Mouse (Mus musculus) ovary, postnatal 14 days (tissue): ENCODE measurements around the gene Nacc2.

Experiments used
- DNase-seq: peaks from one replicate; pipeline ENCODE4 v3.0.0; 2022; ENCODE audit warnings: low spot score

Gene Nacc2

DNA sequence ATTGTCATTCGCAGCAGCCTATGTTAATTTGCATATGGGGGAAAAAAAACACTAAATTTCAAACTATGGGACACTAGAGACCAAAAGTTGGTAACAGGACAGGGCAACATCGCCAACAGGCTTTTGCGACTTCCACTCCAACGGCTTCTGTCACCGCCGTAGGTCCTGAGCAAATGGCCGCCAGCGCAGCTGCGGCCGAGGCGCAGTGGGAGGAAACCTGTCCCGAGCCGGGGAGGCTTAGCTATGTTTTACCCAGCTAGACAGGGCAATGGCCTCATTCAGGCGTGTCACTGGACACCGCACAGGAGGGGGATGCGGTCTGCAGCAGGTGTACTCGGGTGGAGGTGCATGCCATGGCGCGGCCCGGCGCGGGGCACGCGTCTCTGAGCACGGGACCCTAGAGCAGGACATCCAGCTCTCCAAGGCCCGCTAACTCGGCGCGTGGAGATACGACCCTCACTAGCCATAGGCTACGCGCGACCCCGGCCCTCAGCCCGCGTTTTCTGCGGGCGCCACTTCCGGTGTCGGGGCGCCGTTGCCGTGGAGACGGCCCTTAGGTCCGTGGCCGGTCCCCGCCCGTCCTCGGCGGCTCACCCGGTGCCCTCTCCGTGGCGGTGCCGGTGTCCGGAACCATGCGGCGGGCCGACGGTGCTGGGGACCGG lies 16.7 kb upstream of the Nacc2 start:
- DNase-seq = no peak

DNA sequence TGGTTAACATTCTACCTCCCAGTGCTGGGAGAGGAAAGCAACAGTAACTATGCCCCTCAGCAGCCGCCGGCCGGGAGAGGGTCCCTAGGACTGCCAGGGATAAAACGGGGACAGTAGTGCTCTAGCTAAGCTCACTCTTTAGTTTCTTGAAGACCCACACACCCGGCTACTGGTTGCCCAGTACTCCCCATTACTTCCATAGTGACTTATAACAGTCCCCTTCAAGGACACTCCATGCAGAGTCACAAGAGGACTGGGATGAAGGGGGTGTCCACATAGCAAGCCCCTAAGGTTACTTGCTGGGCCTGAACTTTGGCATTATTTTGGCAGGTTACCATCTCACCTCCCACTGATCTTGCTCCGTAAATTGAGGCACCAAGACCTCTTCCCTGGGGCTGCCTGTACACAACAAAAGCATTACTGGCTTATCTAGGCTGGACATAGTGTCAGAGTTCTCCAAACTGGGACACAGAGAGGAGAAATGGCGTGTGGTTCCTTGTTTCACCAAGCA lies 16.1 kb upstream of the Nacc2 start:
- no peak for DNase-seq

DNA sequence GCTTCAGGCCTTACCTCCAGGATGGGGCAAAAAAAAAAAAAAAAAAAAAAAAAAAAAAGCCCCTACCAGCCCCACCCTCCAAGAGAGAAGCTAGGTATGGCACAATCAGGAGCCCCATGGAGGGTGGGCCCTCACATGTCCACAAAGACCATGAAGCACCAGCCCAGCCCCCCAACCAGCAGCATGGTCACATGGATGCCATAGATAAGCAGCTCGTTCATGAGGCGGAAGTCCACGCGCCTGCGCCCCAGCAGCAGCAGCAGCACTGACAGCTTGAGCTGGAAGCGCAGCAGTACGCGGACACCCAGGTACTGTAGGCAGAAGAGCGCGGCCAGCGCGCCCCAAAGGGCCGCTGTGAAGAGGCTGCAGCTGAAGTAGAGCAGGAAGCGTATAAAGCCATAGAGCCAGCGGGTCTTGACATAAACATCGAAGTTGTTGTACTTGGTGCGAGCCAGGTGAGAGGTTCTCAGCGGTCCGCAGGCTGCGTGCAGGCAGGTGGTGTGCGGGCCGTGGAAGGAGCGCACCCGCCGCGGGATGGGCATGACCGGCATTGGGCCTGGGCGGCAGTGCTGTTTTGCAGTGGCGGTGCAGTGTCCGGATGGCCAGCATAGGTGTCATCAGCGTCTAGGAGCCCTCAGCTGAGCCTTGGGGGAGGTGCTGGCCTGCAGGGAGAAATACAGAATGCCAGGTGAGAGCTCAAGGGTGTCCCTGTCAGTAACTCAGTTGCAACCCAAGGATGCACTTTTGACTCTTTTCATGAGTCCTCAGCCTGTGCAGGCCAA lies 15.4 kb upstream of the Nacc2 start:
- DNase-seq = no peak

DNA sequence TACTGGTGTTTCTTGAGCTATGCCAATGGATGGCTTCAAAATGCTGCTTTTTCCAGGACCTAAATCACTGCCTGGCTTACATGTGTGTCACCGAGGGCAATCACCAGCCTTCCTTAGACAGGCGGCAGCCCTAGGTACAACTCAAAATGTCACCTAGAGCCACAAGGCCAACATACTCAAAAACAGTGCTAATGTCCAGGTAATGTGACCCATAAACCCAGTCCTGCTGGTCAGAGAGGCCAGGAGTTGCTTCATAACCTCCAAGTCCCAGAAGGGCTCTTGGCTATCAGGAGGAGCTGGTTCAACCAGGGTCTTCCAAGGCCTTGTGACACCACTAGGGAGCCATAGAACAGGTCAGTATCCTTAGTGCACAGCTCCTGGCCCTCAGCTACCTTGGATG lies 11.6 kb upstream of the Nacc2 start:
- DNase-seq = no peak

DNA sequence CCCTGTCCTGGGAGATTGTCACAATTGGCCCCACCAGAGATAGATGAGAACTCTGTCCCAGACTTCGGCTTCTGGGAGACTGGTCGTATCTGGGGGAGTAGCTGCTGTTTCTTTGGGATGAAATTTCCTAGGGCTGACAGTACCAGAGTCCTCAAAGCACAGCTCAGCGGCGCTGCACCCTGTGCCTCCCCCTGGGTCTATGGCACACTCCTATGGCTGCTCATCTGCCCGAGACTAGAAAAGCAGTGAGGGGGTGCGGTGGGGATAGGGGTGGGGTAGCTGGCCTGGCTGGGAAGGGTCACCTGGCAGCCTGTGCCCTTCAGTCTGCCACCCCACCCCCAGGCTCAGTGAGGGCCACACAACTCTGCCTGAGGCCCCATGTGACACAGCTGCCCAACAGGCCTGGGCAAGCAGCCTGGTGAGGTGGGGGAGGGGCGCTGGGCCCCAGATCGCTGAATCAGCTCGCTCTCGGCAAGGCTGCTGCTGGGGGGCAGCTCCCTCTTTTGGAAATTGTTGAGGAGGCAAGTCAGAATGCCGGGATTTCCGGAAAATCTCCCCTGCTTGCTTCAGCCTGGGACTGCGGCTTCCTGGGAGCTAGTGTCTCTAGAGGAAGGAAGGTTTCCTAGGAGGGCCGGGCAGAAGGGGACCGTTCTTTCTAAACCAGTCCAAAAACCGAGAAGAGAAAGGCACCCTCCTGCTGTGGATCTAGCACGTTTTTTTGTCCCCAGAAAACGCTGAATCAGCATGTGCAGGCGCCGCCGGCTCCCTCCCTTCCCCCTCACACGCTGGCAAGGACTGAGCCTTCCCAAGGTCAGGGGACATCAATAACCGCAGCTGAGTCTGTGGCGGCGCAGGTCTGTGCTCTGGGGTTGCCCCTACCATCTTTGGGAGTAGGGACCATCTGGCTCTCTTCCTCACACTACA lies 9.9 kb upstream of the Nacc2 start:
- DNase-seq = peak; percentile 77

DNA sequence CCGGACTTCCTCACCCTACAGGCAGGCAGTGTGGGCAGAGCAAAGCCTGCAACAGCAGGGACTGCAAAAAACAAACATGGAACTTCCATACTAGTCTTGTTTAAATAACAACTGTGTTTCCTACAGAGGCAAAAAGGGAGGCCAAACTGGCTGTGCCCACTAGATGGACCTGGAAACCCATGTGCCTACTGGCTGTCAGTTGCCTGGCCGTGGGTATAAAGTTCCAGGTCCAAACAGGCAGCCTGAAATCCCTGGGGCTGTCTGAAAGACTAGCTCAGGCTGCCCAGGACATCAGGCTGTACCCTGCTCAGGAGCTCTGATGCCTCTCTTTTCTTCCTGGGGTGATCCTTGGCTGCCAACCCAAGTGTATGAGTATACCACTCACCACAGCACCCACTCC lies 8.3 kb upstream of the Nacc2 start:
- DNase-seq = no peak

DNA sequence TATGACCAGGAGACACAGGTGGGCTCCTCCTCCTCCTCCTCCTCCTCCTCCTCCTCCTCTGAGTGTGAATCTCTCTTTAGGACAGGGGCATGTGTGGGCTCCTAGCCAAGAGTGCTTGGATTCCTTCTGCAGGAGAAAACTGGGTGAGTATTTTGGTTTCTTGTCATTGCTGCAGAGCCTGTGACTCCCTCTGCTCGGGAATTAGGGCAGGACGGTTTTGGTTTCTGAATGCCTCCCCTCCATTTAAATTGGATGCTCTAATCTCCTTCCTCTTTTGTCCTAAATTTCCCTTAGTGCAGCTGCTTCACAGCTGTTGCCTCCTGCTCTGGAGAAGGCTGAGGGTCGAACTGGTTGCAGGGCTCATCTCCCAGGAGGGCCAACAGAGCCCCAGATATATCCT lies 6.9 kb upstream of the Nacc2 start:
- no peak for DNase-seq

DNA sequence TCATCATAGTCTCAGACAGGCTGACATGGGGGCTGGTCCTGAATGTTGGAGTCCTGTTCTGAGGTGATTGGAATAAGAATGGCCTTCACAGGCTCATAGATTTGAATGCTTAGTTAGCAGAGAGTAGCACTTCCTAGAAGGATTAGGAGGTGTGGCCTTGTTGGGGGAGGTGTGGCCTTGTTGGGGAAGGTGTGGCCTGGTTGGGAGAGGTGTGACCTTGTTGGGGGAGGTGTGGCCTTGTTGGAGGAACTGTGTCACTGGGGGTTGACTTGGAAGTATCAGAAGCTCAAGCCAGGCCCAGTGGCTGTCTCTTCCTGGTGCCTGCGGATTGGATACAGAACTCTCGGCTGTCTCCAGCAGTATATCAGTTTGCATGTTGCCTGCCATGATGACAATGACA lies 6.3 kb upstream of the Nacc2 start:
- no peak for DNase-seq

DNA sequence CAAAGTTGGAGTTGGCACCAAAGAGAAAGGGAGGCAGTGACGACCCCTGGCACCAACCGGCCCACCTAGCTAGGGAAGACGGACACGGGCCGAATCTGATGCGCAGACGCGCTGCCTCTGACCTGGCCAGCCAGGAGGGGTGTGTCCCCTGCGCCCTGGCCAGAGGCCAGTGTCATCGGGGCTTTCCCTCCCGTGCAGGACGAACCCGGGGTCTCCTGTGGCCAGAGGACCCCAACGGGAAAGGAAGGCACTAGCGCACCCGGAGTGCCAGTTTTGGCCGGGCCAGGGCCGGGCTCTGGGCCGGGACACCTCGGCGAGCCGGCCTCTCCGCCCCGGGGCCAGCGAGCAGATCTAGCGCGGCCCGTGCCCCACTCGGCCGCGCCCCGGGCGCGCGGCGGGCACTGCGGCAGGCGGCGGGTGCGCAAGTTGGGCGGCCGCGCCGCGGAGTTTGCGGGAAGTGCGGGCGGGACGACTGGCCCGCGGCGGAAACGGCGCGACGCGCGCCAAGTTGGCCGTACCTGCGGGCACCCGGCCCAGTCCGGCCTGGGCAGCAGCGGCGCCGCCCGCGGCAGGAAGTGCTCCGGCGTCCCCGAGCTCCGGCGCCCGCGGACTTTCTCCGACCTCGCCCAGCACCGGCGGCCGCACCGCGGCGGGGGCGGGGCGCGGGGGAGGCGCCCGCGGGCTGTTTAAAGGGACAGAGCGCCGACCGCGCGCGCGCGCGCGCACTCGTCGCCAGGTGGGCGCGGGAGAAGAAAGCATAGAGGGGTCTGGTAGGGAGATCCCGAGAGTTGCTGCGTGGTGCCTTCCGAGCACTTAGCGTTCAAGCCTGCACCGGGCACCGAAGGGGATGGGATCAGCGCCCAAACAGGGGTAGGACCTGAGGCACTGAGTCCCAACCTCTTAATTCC lies 595 bp downstream of the Nacc2 start:
- DNase-seq = peak; percentile 63

DNA sequence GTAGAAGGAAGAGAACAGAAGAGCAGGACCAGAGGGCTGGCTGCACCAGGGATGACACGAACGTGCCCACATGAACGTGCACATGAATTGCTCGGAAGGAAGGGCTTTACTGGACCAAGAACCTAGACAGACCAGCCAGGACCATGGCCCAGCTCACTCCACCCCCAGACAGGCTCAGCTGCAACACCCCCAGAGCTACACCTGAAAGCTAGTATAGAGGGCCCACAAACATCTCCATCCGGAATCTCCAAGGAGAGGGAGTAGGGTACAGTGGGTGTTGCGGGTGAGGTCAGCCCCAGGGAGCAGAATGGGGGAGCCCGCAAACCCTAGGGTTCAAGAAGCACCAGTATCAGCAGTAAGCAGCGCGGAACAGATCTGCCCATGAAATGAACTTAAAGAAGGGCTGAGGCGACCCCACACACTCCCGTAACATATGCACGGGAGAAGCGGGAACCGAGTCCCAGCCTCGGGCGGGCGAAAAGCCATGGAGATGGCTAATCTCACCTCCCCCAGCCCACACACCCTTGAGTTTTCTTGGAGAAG lies 1.4 kb downstream of the Nacc2 start:
- no peak for DNase-seq

DNA sequence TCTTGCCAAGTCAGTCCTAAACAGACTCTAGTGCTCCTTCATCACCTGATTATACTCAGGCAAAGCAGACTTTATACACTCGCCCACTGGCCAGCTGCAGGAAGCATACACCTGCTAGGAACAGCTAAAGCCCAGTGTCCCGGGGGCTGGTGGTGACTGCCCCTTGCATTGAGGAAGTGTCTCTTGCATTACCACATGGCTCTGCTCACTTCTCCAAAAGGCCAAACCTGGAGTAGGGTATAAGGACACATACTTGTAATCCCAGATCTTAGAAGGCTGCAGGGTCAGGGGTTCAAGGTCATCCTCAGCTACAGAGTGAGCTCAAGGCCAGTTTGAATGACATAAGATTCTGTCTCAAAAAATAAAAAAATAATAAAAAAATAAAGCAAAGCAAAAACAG lies 3.4 kb downstream of the Nacc2 start:
- DNase-seq = no peak

DNA sequence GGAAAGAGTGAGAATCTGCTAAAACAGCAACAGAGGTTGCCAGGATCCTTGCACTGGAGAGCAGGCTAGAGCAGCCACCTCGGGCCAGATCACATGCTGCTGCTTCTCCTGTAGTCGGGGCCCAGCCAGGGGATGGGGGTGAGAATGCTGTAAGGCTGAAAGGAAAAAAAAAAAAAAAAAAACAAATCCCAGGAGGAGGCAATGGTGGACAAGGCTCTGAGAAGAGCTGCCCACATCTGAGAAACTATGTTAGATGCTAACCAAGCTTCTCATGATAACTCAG lies 3.8 kb downstream of the Nacc2 start:
- no peak for DNase-seq

DNA sequence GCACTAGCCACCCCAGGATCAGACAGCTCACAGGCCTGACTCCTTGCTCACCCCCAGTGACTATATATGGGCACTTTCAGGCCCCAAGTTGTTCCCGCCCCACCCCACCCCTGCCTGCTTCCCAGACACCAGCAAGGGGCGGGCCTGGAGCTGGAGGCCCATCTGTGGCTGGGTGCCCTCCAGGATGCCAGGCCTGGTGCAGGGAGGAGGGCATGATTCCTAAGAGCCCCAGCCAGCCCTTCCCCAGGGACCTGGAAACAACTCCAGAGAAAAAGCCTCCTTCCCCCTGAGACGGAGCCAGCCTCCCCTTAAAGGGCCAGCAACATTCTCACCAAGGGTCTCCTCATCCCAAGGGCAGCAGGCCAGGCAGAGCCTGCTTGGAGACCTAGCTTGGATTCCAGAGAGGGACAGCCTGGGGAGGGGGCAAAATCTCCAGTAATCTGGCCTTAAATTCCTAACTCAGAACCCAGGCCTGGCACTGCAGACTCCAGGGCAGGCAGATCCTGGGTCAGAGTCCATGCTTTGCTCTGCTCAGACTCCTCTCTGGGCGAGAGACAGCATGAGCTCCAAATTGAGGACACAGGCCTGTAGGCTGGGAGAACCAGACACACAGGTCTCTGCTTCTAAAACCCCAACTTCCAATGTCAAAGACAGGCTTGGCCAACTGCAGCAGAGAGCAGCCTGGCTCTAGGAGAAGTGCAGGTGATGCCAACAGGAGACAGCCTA lies 4.3 kb downstream of the Nacc2 start:
- DNase-seq = no peak

DNA sequence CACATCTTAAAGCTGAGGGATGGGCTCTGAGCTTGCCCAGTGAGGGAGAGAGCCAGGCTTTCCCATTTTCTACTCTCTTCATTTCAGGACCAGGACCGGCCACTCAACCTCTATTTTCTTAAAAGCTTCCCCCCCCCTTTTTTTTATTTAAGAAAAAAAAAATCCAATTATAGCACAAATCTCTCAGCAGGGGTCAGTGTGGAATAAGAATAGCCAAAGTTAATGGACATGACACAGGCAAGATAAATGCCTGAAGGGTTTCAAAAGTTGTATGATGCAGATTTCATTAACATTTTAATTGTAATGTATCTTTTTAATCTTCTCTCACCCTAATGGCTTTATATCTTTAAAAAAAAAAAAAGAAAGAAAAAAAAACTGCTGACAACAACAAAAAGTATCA lies 5.4 kb downstream of the Nacc2 start:
- no peak for DNase-seq

DNA sequence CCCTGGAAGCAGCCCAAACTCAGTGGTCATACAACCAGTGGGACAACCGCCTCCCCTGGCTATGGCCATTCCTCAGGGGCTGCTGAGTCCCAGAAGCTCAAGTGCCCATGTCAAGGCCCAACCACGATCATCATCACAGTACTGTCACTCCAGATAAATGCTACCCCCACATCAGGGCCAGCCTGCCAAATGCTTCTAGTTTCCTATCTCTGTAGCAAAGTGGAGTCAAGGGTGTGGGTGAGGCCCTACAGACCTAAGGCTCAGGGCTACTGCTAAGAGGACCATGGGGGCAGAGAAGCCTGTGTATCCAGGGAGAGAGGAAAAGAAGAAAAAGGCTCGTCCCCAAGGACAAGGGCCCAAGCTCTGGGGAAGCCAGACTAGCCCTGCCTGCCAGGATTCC lies 6.5 kb downstream of the Nacc2 start:
- DNase-seq = no peak

DNA sequence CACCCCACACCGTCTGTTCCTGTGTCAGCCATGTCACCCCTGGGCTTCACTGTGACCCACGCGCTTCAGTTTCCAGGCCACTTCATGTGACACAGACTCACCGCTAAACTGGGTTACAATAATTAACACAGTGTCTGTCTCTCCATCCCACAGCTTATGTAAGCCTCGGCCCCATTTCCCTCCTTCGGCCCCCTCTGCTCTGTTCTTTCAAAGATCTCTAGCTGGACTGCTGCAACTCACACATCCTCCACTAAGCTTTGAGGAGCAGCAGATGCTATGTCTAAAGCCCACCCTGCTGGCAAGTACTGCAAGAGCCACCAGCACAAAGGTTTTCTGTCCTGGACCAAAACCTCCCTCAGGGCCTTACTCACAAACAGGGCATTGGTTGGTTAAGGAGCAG lies 7.8 kb downstream of the Nacc2 start:
- DNase-seq = no peak

DNA sequence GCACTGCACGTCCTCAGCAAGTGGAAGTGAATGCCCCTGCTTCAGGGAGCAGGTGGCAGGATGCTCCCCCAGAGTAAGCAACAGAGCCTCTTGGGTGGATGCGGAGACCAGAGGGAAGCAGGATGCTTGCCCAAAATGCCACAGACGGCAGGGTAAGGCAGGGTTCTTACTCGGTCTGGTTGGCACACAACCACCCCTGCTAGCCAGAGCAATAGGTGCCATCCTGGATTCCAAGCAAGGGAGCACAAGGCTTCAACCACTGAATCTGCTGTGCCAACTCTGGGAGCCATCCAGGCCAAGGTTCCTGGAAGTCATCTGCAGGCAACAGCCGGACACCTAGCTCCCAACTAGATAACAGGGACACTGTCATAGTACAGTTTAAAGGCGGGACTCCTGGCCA lies 14.8 kb downstream of the Nacc2 start:
- no peak for DNase-seq

DNA sequence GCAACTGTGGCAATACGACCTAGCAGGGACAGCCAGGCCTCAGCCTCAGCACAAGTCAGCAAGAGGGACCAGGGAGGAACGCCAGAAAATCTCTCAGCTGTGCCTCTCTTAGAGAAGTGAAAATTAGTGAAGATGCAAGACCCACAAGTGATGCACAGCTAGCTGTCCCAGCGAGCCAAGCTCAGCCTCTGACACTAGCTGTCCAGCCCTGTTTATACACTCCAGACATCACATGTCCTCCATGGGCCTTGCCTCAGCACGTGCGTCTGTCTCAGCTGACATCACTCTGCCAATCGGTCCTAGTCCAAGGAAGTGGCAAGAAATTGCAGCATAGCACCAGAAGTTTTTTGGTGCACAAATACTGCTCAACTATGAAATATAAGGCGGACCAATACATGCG lies 16.0 kb downstream of the Nacc2 start:
- no peak for DNase-seq

DNA sequence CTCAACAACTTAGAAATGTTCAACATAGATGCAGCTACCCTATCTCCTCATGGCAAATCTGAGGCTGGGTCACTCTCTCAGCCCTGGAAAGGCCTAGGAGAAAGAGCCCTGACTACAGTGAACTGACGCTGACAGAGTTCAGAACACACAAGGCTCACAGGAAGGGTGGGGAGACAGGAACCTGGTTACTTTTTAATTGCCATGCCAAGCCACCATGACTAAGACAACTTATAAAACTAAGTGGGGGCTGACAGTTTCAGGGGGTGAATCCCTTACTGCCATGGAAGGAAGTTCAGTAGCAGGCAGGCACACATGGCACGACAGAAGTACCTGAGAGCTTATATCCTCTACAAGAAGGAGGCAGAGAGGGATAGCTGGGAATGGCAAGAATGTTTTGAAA lies 16.8 kb downstream of the Nacc2 start:
- DNase-seq = no peak

DNA sequence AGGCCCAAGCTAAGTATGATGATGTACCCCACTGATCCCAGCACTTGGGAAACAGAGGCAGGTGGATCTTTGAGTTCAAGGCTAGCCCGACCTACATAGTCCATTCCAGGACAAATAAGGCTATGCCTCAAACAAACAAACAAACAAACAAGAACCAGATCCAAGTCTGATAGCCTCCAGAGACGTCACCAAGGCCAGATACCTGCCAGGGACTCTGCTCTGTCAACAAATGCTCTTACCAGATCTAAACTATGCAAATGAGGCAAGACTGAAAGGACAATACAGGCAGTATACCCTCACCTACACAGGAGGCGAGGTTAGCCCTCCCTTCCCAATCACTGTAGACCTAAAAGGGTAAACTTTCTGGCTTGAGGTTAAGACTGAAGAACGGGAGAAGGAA lies 22.7 kb downstream of the Nacc2 start:
- no peak for DNase-seq

DNA sequence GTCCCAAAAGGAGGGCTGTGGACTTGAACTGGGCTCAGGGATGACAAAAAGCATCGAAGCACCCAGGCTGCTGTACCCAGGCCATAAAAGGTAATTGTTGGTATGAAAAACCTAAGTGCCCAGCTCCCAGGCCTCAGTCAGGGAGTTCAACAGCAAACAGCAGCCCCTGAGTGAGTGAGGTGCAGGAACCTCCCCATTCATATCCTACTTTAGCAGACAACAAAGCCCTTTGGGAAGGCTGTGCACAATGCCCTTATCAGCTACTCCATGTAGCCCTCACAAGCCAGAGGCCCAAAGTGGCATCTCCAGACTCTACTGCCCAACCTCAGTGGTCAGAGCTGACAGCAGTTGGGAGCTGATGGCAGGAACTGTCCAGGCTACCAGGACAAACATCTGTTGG lies 23.2 kb downstream of the Nacc2 start:
- no peak for DNase-seq
